Mouse (Mus musculus): ENCODE measurements around the gene Mmd. TPM values are rescaled to one million over a fixed set of nuclear protein-coding genes. Genes with fewer than 3 reads are reported as not detected.

Gene Mmd
- total RNA-seq (2021): 100 to 1,000 TPM; 217 TPM
- long read RNA-seq, experiment 1, transcript Mmd-201 (7 exons, 2,677 nt): major isoform, 210 of 262 reads
- long read RNA-seq, experiment 1, partial matches to known transcripts: 38 of 262 reads
- long read RNA-seq, experiment 1, other reads (novel, unspliced or antisense): 13 of 262 reads
- long read RNA-seq, experiment 2, transcript Mmd-201 (7 exons, 2,677 nt): major isoform, 149 of 193 reads
- long read RNA-seq, experiment 2, partial matches to known transcripts: 29 of 193 reads
- long read RNA-seq, experiment 2, other reads (novel, unspliced or antisense): 15 of 193 reads

- peak; percentile 93 to 99 for DNase-seq (ENCODE audit: low spot score in 2 of 2)
Observed at GRCm38 (mm10) chr11:90249025-90249650, at the start of gene Mmd. TSS of gene Mmd (plus strand) at chr11:90249456.

DNA sequence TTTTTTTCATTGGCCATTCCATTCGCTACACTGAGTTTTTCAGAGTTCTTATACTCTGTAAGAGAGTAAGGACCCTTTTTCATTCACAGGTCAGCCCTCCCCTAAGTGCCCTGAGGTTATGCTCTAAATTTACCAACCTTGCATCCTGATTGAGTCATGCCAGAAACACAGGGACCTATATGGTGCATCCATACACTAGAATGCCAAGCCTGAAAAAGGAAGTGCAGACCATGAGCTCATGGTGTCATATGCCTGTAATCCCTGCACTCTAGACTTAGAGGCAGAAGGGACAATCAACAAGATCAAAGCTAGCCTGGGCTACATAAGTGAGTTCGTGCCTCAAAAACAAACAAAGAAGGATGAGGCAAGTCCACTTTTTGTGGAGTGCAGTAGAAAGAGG is 48.4 kb upstream of the Mmd start:
- DNase-seq (ENCODE audit: low spot score in 2 of 2): no peak

GRCm38 (mm10) chr11:90214246-90214645 is 35.0 kb upstream of the Mmd start:
- DNase-seq (ENCODE audit: low spot score in 2 of 2): no peak

DNA sequence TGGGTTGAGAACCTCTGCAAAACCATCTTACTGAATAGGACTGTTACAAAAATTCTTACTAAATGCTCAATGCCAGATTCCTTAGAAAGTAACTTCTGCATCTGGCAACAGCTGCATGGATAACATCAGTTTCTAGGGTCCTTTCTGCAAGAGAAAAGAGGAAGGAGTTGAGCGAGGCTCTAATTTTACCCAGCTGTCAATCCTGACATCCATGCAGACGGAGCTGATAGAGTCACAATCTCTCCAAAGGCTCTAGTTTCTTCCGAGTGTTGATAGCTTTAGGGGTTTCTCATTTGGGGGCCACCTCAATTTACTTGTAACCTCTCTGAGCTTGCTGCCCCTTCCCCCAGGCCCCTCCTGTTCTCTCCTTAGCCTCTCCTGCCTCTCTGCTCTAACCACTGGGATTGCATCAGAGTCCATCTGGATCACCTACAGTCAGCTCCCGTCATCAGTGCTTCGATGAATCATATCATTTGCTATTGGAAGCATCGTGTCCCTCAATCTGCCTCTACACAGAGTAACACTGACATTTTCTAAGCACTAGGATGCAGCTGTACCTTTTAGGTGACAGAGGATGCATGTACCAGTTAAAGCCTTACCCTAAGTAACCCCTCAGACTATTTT is 29.1 kb upstream of the Mmd start:
- no peak for DNase-seq (ENCODE audit: low spot score in 2 of 2)

GRCm38 (mm10) chr11:90220750-90221149 is 28.5 kb upstream of the Mmd start:
- no peak for DNase-seq (ENCODE audit: low spot score in 2 of 2)

- no peak for DNase-seq (ENCODE audit: low spot score in 2 of 2)
Observed at GRCm38 (mm10) chr11:90224914-90225470, 24.3 kb upstream of the Mmd start.

DNA sequence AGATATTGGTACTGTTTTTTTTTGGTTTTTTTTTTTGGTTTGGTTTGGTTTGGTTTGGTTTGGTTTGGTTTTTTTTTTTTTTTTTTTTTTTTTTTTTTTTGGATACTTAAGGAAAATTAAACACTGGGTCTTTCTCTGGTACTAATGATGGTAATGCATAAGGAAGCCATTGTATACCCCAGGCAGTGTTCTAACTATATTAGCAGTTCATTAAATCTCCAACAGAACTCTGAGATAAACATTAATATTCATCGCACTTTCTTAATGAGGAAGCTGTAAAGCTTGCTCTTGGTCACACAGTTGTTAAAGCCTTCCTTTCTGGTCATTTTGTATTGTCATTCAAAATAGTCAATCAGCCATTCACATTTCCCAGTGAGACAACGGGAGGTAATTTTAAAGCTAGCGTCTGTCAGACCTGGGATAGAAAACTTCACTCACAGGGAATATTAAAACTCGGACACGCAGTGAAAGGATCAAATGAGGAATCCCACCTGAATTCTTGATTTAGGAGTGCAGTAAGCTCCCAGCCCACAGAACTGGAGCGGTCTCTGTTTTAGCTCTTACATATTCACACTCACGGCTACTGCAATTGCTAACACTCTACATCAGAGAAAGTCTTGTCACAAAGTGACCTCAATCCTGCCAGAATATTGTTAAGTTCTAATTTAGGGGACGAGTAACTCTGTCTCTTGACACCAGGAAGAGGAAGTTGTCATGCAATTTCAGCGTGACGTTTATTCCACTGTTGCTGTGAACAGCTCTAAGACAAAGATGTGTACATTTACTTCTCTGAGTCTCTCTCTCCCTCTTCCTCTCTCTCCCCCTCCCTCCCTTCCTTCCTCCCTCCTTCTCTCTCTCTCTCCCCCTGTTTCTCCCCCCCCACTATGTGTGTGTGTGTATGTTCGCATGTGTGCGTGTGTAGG is 22.0 kb upstream of the Mmd start:
- DNase-seq (ENCODE audit: low spot score in 2 of 2): no peak

- no peak for DNase-seq (ENCODE audit: low spot score in 2 of 2)
Observed at GRCm38 (mm10) chr11:90228251-90228949, 20.9 kb upstream of the Mmd start.

- DNase-seq (ENCODE audit: low spot score in 2 of 2): no peak
Observed at GRCm38 (mm10) chr11:90229800-90230199, 19.5 kb upstream of the Mmd start.

- DNase-seq (ENCODE audit: low spot score in 2 of 2): no peak
Observed at GRCm38 (mm10) chr11:90230671-90231070, 18.6 kb upstream of the Mmd start.

- no peak for DNase-seq (ENCODE audit: low spot score in 2 of 2)
Observed at GRCm38 (mm10) chr11:90231631-90232030, 17.6 kb upstream of the Mmd start.

DNA sequence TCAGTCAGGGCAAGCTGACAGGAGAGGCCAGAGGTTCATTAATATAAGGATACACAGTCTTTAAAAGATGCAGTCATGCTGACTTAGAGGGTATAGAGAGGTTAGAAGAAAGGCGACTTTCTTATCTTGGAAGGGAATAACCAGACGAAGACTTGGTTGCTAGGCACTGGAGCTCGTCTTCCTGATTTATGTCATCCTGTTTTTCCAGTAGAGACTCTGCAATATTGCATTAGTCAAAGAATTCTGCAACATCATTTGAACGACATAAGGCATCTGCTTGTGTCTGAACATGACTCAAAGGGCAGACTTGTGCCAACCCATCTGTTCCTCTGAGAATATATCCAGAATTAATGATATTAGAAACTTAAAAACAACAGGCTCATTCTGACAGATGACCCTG is 16.6 kb upstream of the Mmd start:
- no peak for DNase-seq (ENCODE audit: low spot score in 2 of 2)

DNA sequence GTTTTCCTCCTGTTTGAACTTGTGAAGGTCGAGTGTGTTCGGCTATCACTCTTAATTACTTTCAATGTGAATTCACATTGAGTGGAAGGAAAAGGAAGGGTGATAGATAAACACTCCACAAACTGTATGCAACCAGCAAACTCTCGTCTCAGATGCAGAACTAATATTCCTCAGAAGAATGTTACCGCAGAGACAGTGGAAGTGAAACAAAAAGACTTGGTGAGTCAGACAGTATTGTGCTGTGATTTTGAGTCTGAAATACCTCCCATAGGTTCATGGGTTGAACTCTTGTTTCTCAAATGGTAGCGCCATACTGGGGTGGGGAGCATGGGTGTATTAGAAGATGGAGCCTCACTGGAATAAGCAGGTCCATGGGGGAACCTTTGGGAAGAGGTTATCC is 14.0 kb upstream of the Mmd start:
- DNase-seq (ENCODE audit: low spot score in 2 of 2): no peak

DNA sequence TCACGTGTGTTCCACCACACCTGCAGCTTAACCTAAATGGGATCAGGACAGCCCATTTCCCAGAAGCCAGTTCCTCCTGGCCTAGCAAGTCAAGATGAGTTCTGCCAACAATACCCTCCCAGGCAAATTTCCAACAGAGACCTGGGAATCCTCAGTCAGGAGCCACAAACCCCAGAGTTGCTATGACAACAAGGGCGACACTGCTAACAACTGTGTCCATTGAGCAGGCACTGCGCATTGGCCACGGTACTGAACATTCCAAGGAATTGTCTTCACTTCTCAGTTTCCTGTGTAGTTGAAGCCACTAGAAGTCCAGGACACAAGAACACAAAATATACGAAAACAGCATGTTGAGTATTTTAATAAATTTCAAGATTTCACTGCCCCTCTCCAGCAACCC is 11.6 kb upstream of the Mmd start:
- DNase-seq (ENCODE audit: low spot score in 2 of 2): no peak

- DNase-seq (ENCODE audit: low spot score in 2 of 2): no peak
Observed at GRCm38 (mm10) chr11:90238657-90239056, 10.6 kb upstream of the Mmd start.

DNA sequence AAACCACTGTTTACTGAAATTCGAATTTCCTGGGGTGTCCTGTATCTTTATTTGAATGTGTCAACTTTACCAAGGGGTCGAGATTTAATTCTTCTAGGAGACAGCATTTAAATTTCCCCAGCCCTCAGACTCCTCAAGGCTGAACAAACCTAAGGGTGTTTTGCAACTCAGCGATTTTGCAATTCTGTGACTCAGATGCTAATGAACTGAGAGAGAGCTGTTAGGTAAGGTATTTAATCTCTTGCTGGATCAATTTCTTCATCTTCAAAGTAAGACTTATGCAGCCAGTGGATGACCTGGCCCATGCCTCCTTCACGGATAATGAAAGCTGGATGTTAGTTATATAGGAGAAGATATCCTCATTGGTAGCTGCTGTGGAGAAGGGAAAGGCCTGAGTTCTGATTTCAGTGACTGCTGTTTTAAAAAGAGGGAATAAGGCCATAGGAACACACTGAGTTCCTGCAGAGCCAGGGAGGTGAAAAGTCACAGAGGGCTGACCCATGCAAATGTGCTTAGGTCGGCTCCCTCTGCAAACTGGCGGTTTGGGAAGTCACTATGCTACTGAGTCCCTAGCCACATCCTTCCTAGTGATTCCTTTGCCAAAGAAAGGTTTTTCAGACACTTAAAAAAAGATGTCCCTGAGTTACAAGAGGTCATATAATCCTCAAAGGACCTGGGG is 8.5 kb upstream of the Mmd start:
- DNase-seq (ENCODE audit: low spot score in 2 of 2): no peak

DNA sequence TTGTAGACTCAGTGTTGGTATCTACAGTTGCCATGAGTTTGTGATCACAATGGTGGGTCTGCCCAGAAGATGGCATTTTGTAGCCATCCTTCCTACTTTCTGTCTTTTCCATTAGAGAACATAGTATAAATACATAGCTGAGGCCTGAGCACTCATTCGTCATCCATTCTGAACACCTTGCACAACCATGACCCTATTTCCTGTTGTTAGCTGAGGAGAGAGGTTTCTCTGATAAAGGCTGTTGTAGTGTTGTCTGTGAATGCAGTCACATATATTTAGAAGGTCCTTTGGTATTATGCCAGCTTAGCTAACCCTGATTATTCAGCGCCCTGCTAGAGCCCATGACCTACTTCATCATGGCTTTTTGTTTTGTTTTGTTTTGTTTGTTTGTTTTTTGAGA is 7.4 kb upstream of the Mmd start:
- DNase-seq (ENCODE audit: low spot score in 2 of 2): no peak

GRCm38 (mm10) chr11:90243300-90243699 is 6.0 kb upstream of the Mmd start:
- DNase-seq (ENCODE audit: low spot score in 2 of 2): no peak

GRCm38 (mm10) chr11:90245630-90246029 is 3.6 kb upstream of the Mmd start:
- no peak for DNase-seq (ENCODE audit: low spot score in 2 of 2)

- DNase-seq (ENCODE audit: low spot score in 2 of 2): no peak
Observed at GRCm38 (mm10) chr11:90246676-90247075, 2.6 kb upstream of the Mmd start.
